Mouse (Mus musculus) erythroblast, embryonic 14.5 days (primary cell): ENCODE data around the gene Gm15557.

ENCODE experiments used
- GATA1 ChIP-seq: IDR thresholded peaks from 2 replicates; pipeline ENCODE4 v1.6.1; 2012; ENCODE audit warnings: low read length, inconsistent platforms, mixed read lengths
- TAL1 ChIP-seq: IDR thresholded peaks from 3 replicates; pipeline ENCODE4 v1.6.1; 2012; ENCODE audit warnings: low read length, inconsistent platforms, mixed read lengths

DNA sequence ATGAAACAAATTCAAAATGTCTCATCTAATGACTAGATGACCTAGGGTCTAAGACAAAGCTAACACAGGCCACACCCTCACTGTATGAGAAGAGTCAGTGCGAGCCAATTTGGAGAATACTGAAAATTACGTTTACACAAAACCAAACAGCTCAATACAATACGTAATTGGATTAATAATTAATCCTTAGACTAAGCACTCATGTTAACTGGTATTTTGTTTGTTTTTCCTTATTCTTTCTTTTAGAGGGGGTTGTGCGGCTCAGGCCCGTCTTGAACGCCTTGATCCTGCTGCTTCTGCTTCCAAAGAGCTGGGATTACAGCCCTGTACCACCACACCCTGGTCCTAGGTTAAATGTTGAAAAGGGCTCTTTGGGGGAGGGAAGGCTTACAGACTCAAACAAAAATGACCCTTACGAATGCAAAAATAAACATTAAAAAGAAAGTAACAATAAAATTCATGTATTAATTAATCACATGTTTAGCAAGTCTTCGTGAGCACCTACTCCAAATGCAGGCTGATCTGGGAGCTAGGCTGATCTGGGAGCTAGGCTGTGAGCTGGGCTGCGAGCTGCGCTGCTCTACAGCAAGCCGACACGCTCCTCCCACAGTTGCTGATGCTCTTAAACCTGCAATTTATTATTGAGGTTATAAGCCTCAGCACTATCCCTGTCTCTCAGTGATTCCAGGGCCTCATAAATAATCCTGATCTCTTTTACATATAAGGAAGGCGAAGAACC is 46.1 kb upstream of the Gm15557 start:
- TF ChIP-seq GATA1 (no peak), TAL1 (no peak)
